Mouse (Mus musculus): Measurements from ENCODE around the gene Mob1a. TPM values are rescaled to one million over a fixed set of nuclear protein-coding genes. Genes with fewer than 3 reads are reported as not detected.
A peak's percentile ranks its signal among the peaks of the same experiment; 100 is the strongest.

Mob1a gene
- polyA plus RNA-seq, 1 experiment, result 22.8 TPM

GRCm38 (mm10) chr6:83357436-83357835 lies 31.6 kb downstream of the Mob1a start:
- no peak overlapping the region for H3K4me2 ChIP-seq (ENCODE audit: low read depth)
- H3ac ChIP-seq (ENCODE audit: control insufficient read depth, insufficient read length), result no peak overlapping the region
- H3K27me3 ChIP-seq (ENCODE audit: control insufficient read depth, insufficient read depth, insufficient read length), result no peaks in the 10 kb centered on the region
- H3K79me2 ChIP-seq (ENCODE audit: control insufficient read depth, insufficient read depth), result no peaks in the 10 kb centered on the region
- H3K36me3 ChIP-seq (ENCODE audit: control insufficient read depth, insufficient read depth), result peaks cover 11% of the 10 kb centered on the region
- no peak overlapping the region for H3K4me3 ChIP-seq
- TF ChIP-seq SRF (IDR thresholded peaks at IDR 0.05; ENCODE audit: control insufficient read depth, insufficient read length, low read depth) (no peak), MAX (IDR thresholded peaks at IDR 0.05; ENCODE audit: low read depth) (no peak), MYOD1 (IDR thresholded peaks at IDR 0.05; ENCODE audit: control insufficient read depth in 1 of 3, insufficient read length in 2 of 3, low read depth in 2 of 3) (no peak), TCF3 (IDR thresholded peaks at IDR 0.05; ENCODE audit: insufficient read length, low read depth) (no peak), TCF12 (IDR thresholded peaks at IDR 0.05; ENCODE audit: insufficient read depth, poor library complexity, severe bottlenecking) (no peak), POLR2AphosphoS2 (IDR thresholded peaks at IDR 0.05; ENCODE audit: insufficient read length, low read depth) (no peak), USF1 (IDR thresholded peaks at IDR 0.05; ENCODE audit: low read depth) (no peak)

GRCm38 (mm10) chr6:83361523-83362248 lies 35.9 kb downstream of the Mob1a start:
- peaks cover 11% of the 10 kb centered on the region for H3K36me3 ChIP-seq (ENCODE audit: control insufficient read depth, insufficient read depth)
- H3K4me3 ChIP-seq, result no peak overlapping the region
- no peak overlapping the region for H3K4me2 ChIP-seq (ENCODE audit: low read depth)
- peak; percentile 31 for TF ChIP-seq POLR2AphosphoS2 (IDR thresholded peaks at IDR 0.05; ENCODE audit: insufficient read length, low read depth)
- TF ChIP-seq MAX (IDR thresholded peaks at IDR 0.05; ENCODE audit: low read depth), result no peak
- H3ac ChIP-seq (ENCODE audit: control insufficient read depth, insufficient read length), result no peak overlapping the region
- H3K79me2 ChIP-seq (ENCODE audit: control insufficient read depth, insufficient read depth), result no peaks in the 10 kb centered on the region
- no peaks in the 10 kb centered on the region for H3K27me3 ChIP-seq (ENCODE audit: control insufficient read depth, insufficient read depth, insufficient read length)

- no peaks in the 10 kb centered on the region for H3K27me3 ChIP-seq (ENCODE audit: control insufficient read depth, insufficient read depth, insufficient read length)
- no peak overlapping the region for H3K4me2 ChIP-seq (ENCODE audit: low read depth)
- H3K79me2 ChIP-seq (ENCODE audit: control insufficient read depth, insufficient read depth), result no peaks in the 10 kb centered on the region
- peaks cover 11% of the 10 kb centered on the region for H3K36me3 ChIP-seq (ENCODE audit: control insufficient read depth, insufficient read depth)
- TF ChIP-seq REST (IDR thresholded peaks at IDR 0.05; ENCODE audit: insufficient read depth, insufficient read length) (no peak), MYOD1 (IDR thresholded peaks at IDR 0.05; ENCODE audit: control insufficient read depth in 1 of 3, insufficient read length in 2 of 3, low read depth in 2 of 3) (no peak), POLR2AphosphoS2 (IDR thresholded peaks at IDR 0.05; ENCODE audit: insufficient read length, low read depth) (no peak), TCF3 (IDR thresholded peaks at IDR 0.05; ENCODE audit: insufficient read length, low read depth) (no peak), CEBPB (IDR thresholded peaks at IDR 0.05; ENCODE audit: insufficient read depth, poor library complexity, severe bottlenecking) (no peak), MYOG (IDR thresholded peaks at IDR 0.05; ENCODE audit: control insufficient read depth in 1 of 3, insufficient read depth in 1 of 3, insufficient read length in 2 of 3, low read depth in 2 of 3) (no peak), USF1 (IDR thresholded peaks at IDR 0.05; ENCODE audit: low read depth) (no peak), TCF12 (IDR thresholded peaks at IDR 0.05; ENCODE audit: insufficient read depth, poor library complexity, severe bottlenecking) (no peak), POLR2A (IDR thresholded peaks at IDR 0.05; ENCODE audit: insufficient read length, low read depth) (no peak), E2F4 (IDR thresholded peaks at IDR 0.05; ENCODE audit: insufficient read depth) (no peak), MAX (IDR thresholded peaks at IDR 0.05; ENCODE audit: low read depth) (no peak), SRF (IDR thresholded peaks at IDR 0.05; ENCODE audit: control insufficient read depth, insufficient read length, low read depth) (no peak)
- no peak overlapping the region for H3ac ChIP-seq (ENCODE audit: control insufficient read depth, insufficient read length)
- no peak overlapping the region for H3K4me3 ChIP-seq
These were observed 37.3 kb downstream of the Mob1a start for GRCm38 (mm10) chr6:83363075-83363474.

GRCm38 (mm10) chr6:83370316-83370965 lies 44.6 kb downstream of the Mob1a start:
- no peak overlapping the region for H3K4me2 ChIP-seq (ENCODE audit: low read depth)
- H3ac ChIP-seq (ENCODE audit: control insufficient read depth, insufficient read length), result no peak overlapping the region
- H3K79me2 ChIP-seq (ENCODE audit: control insufficient read depth, insufficient read depth), result no peaks in the 10 kb centered on the region
- H3K27me3 ChIP-seq (ENCODE audit: control insufficient read depth, insufficient read depth, insufficient read length), result no peaks in the 10 kb centered on the region
- peaks cover 19% of the 10 kb centered on the region for H3K36me3 ChIP-seq (ENCODE audit: control insufficient read depth, insufficient read depth)
- TF ChIP-seq SRF (IDR thresholded peaks at IDR 0.05; ENCODE audit: control insufficient read depth, insufficient read length, low read depth) (no peak), E2F4 (IDR thresholded peaks at IDR 0.05; ENCODE audit: insufficient read depth) (no peak), REST (IDR thresholded peaks at IDR 0.05; ENCODE audit: insufficient read depth, insufficient read length) (no peak), MYOD1 (IDR thresholded peaks at IDR 0.05; ENCODE audit: control insufficient read depth in 1 of 3, insufficient read length in 2 of 3, low read depth in 2 of 3) (no peak), TCF12 (IDR thresholded peaks at IDR 0.05; ENCODE audit: insufficient read depth, poor library complexity, severe bottlenecking) (no peak), USF1 (IDR thresholded peaks at IDR 0.05; ENCODE audit: low read depth) (no peak), MAX (IDR thresholded peaks at IDR 0.05; ENCODE audit: low read depth) (no peak), MYOG (IDR thresholded peaks at IDR 0.05; ENCODE audit: control insufficient read depth in 1 of 3, insufficient read depth in 1 of 3, insufficient read length in 2 of 3, low read depth in 2 of 3) (no peak), POLR2A (IDR thresholded peaks at IDR 0.05; ENCODE audit: insufficient read length, low read depth) (no peak), TCF3 (IDR thresholded peaks at IDR 0.05; ENCODE audit: insufficient read length, low read depth) (no peak), CEBPB (IDR thresholded peaks at IDR 0.05; ENCODE audit: insufficient read depth, poor library complexity, severe bottlenecking) (no peak), POLR2AphosphoS2 (IDR thresholded peaks at IDR 0.05; ENCODE audit: insufficient read length, low read depth) (no peak)
- no peak overlapping the region for H3K4me3 ChIP-seq

- no peak overlapping the region for H3K4me3 ChIP-seq
- no peaks in the 10 kb centered on the region for H3K79me2 ChIP-seq (ENCODE audit: control insufficient read depth, insufficient read depth)
These were observed 45.5 kb downstream of the Mob1a start for GRCm38 (mm10) chr6:83371350-83371749.

More at GRCm38 (mm10) chr6:83371350-83371749, 45.5 kb downstream of the Mob1a start:
- no peak for TF ChIP-seq CEBPB (IDR thresholded peaks at IDR 0.05; ENCODE audit: insufficient read depth, poor library complexity, severe bottlenecking)
- TF ChIP-seq MAX (IDR thresholded peaks at IDR 0.05; ENCODE audit: low read depth), result no peak
- no peak for TF ChIP-seq POLR2AphosphoS2 (IDR thresholded peaks at IDR 0.05; ENCODE audit: insufficient read length, low read depth)
- TF ChIP-seq USF1 (IDR thresholded peaks at IDR 0.05; ENCODE audit: low read depth), result no peak
- TF ChIP-seq POLR2A (IDR thresholded peaks at IDR 0.05; ENCODE audit: insufficient read length, low read depth), result no peak
- no peak for TF ChIP-seq SRF (IDR thresholded peaks at IDR 0.05; ENCODE audit: control insufficient read depth, insufficient read length, low read depth)
- no peak for TF ChIP-seq MYOD1 (IDR thresholded peaks at IDR 0.05; ENCODE audit: control insufficient read depth in 1 of 3, insufficient read length in 2 of 3, low read depth in 2 of 3)
- TF ChIP-seq REST (IDR thresholded peaks at IDR 0.05; ENCODE audit: insufficient read depth, insufficient read length), result no peak
- TF ChIP-seq TCF12 (IDR thresholded peaks at IDR 0.05; ENCODE audit: insufficient read depth, poor library complexity, severe bottlenecking), result no peak
- TF ChIP-seq TCF3 (IDR thresholded peaks at IDR 0.05; ENCODE audit: insufficient read length, low read depth), result no peak
- TF ChIP-seq MYOG (IDR thresholded peaks at IDR 0.05; ENCODE audit: control insufficient read depth in 1 of 3, insufficient read depth in 1 of 3, insufficient read length in 2 of 3, low read depth in 2 of 3), result no peak
- no peak for TF ChIP-seq E2F4 (IDR thresholded peaks at IDR 0.05; ENCODE audit: insufficient read depth)
- Histone ChIP-seq H3K27me3 (ENCODE audit: control insufficient read depth, insufficient read depth, insufficient read length) (no peaks in the 10 kb centered on the region), H3K4me2 (ENCODE audit: low read depth) (no peak overlapping the region), H3K36me3 (ENCODE audit: control insufficient read depth, insufficient read depth) (peaks cover 24% of the 10 kb centered on the region), H3ac (ENCODE audit: control insufficient read depth, insufficient read length) (no peak overlapping the region)

Data from myocyte (in vitro differentiated cells).